Mouse (Mus musculus) CD4-positive, CD25-positive, alpha-beta regulatory T cell, adult 9 weeks (primary cell): Measurements from ENCODE around the gene Ifitm5. TPM values are rescaled to one million over a fixed set of nuclear protein-coding genes. Genes with fewer than 3 reads are reported as not detected.

ENCODE experiments used
- polyA plus RNA-seq: library from polyadenylated mRNA; unstranded; fragments of 100-300 nt; shearing (Covaris generic); gene quantifications from one replicate; pipeline ENCODE4 v1.2.1, GENCODE M21; 2017

The Ifitm5 gene
- 0.98 TPM for polyA plus RNA-seq

GRCm38 (mm10) chr7:140949824-140950530 is at the start of gene Ifitm5:
Gene Ifitm5, minus strand, starts transcription at chr7:140950291.

GRCm38 (mm10) chr7:140966921-140967320 is 16.8 kb upstream of the Ifitm5 start, which contains the start of gene Ifitm1:
Gene Ifitm1, plus strand, starts transcription at chr7:140967221.

GRCm38 (mm10) chr7:140955758-140956555 is 5.9 kb upstream of the Ifitm5 start, which contains the start of the genes Gm45717 and Ifitm2:
Gene Gm45717, minus strand, starts transcription at chr7:140955937.
Gene Ifitm2, minus strand, starts transcription at chr7:140955987.

GRCm38 (mm10) chr7:140941222-140942051 is 8.7 kb downstream of the Ifitm5 start, which contains the start of gene Pgghg:
Gene Pgghg, plus strand, starts transcription at chr7:140941391.

GRCm38 (mm10) chr7:140920418-140921029 is 29.6 kb downstream of the Ifitm5 start, which contains the start of gene Nlrp6:
Gene Nlrp6, plus strand, starts transcription at chr7:140920902.

GRCm38 (mm10) chr7:140900220-140900619 is 49.9 kb downstream of the Ifitm5 start, which contains the start of gene Cox8b:
Gene Cox8b, minus strand, starts transcription at chr7:140900446.

Other genes starting within 250 kb of the Ifitm5 start
- not detected for gene Cyp2e1, start 186.6 kb downstream of the Ifitm5 start, polyA plus RNA-seq
- gene Syce1, start 162.4 kb downstream of the Ifitm5 start, polyA plus RNA-seq, result 0.40 TPM
- gene Zfp941, start 128.1 kb downstream of the Ifitm5 start, polyA plus RNA-seq, result 0.46 TPM
- not detected for gene Urah, start 115.3 kb downstream of the Ifitm5 start, polyA plus RNA-seq
- not detected for gene Scgb1c1, start 104.7 kb downstream of the Ifitm5 start, polyA plus RNA-seq
- not detected for gene Odf3, start 102.5 kb downstream of the Ifitm5 start, polyA plus RNA-seq
- not detected for gene Gm45785, start 94.0 kb downstream of the Ifitm5 start, polyA plus RNA-seq
- 163 TPM for gene Ric8a, start 93.3 kb downstream of the Ifitm5 start, polyA plus RNA-seq
- gene Bet1l, start 92.7 kb downstream of the Ifitm5 start, polyA plus RNA-seq, result 65.2 TPM
- 270 TPM for gene Psmd13, start 68.3 kb downstream of the Ifitm5 start, polyA plus RNA-seq
- 10.4 TPM for gene Sirt3, start 68.0 kb downstream of the Ifitm5 start, polyA plus RNA-seq
- gene Cox8b, start 49.8 kb downstream of the Ifitm5 start, polyA plus RNA-seq, result not detected
- not detected for gene Nlrp6, start 29.4 kb downstream of the Ifitm5 start, polyA plus RNA-seq
- 40.2 TPM for gene Pgghg, start 8.9 kb downstream of the Ifitm5 start, polyA plus RNA-seq
- gene Gm45717, start 5.6 kb upstream of the Ifitm5 start, polyA plus RNA-seq, result not detected
- 30.3 TPM for gene Ifitm2, start 5.7 kb upstream of the Ifitm5 start, polyA plus RNA-seq
- not detected for gene Ifitm1, start 16.9 kb upstream of the Ifitm5 start, polyA plus RNA-seq
- 8.5 TPM for gene Ifitm3, start 60.5 kb upstream of the Ifitm5 start, polyA plus RNA-seq
- gene Ifitm6, start 67.6 kb upstream of the Ifitm5 start, polyA plus RNA-seq, result not detected
- not detected for gene Gm17387, start 78.8 kb upstream of the Ifitm5 start, polyA plus RNA-seq
- 15.5 TPM for gene B4galnt4, start 110.8 kb upstream of the Ifitm5 start, polyA plus RNA-seq
- 411 TPM for gene Pkp3, start 127.9 kb upstream of the Ifitm5 start, polyA plus RNA-seq
- 274 TPM for gene Sigirr, start 150.3 kb upstream of the Ifitm5 start, polyA plus RNA-seq
- not detected for gene Ano9, start 167.5 kb upstream of the Ifitm5 start, polyA plus RNA-seq
- gene Ptdss2, start 172.1 kb upstream of the Ifitm5 start, polyA plus RNA-seq, result 8.9 TPM
- gene Rnh1, start 222.6 kb upstream of the Ifitm5 start, polyA plus RNA-seq, result 159 TPM
- 5.2 TPM for gene Hras, start 243.7 kb upstream of the Ifitm5 start, polyA plus RNA-seq
- gene Lrrc56, start 243.9 kb upstream of the Ifitm5 start, polyA plus RNA-seq, result 3.4 TPM